Mouse (Mus musculus) retina, embryonic 14.5 days (tissue): Measurements from ENCODE around the gene Zfp638.
A peak's percentile ranks its signal among the peaks of the same experiment; 100 is the strongest.
"Not testable (repeated sequence)": the region's sequence is repeated elsewhere in the genome, so short reads cannot be mapped to it uniquely, and the experiment has no call there.

Experiments
- DNase-seq: peaks from one replicate; pipeline ENCODE4 v3.0.0-alpha.2; 2015; ENCODE audit warnings: low spot score

The Zfp638 gene

DNA sequence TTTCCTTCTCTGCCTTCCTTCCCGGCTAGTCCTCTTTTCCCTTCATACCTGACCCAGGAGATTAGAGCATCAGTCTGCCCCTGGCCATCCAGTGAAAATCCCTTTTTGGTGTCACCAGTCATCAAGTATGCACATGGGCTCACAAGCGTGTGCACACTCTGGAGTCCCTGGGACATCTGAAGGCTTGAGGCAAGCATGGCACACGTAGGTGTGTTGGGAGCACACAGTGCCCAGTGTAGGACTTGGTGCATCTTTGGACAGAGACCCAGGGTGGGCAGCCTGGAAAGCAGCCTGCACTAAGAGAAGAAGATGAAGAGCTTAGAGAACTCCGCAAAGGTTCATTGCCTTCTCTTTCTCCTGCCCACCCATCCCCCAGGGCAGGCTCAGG is 143.0 kb downstream of the Zfp638 start:
- no peak for DNase-seq

DNA sequence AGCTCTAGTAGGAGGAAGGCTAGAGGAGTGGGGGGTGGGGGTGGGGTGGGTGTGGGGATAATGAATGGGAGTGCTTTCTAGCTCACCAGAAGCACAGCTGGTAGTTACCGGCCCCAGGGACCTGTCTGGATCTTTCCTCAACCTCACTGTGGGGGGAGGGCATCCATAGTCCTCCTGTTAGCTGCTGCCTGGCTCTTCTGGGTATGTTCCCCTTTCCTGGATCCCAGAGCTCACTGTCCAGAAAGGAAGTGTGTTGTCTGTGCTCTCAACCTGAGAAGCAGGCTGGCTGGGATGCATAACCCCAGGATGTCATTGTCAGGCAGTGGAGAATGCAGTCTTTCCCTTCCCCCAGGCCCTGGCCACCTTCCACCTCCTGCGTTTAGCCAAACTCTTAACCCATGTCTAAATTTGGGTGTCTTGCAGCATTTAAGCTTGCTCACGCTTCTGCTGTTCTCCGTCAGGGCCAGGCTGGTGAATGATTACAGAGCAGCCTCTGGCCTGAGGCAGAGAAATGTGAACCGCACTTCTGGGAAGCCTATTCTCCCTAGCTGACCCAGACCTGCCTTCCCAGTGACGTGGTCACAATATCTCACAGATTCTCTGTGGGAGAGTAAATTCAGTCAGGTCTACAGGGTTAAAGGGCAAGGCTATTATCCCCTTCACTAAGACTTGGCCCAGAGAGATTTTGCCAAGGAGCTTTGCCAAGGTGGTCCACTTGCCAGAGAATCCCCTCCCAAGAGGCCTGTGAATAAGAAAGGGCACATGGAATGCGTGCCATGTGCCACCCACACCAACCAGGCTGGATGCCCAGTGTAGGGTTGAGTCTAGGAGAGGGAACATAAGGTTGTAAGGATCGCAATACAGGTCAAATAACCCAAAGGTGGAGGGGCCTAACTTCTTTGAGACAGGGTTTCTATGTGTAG is 143.7 kb downstream of the Zfp638 start:
- peak; percentile 35 for DNase-seq

DNA sequence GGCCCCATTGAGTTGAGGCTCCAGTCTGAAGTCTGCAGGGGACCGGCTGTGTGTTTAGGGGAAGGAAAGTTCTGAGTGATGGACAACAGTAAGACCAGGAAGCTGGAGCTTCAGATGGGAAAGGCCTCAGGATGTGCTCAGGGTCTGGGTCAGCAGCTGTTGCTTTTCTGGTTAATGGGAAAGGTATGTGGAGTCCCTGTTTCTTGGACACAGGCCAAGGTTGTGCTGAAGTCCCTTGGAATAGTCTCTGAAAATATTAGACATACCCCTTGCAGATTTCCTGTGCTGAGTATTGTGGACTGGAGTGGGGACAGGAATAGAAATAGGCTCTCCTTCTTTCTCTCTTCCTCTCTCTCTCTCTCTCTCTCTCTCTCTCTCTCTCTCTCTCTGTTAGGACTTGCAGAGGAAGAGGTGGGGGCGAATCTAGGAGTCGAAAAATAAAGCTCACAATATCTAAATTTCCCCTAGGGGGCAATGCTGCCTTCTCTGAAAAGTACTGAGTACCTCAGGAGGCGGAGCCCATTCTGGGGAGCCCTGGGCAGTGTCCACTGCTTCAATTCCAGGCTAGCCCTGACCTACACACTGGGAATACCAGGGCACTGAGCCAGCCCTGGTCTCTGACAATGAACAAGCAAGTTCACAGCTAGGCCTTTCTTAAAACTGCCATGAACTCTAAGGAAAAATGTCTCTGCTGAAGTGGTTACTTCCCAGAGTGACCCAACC is 148.2 kb downstream of the Zfp638 start:
- peak; percentile 25 for DNase-seq

DNA sequence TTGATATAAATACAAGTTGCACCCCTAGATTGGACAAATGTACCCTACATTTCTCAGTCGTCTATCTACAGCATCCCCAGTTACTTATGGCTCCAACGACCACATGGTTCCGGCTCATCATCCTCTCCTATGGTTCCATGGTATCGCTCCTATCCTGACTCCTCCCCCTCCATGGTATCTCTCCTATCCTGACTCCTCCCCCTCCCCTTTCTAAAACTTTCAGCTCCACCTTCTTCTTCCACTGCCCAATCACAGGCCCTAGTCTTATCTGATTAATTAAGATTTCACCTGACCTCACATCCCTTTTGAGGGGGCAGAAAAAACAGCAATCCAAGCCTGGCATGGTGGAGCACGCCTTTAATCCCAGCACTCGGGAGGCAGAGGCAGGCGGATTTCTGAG is 149.9 kb downstream of the Zfp638 start:
- no peak for DNase-seq

DNA sequence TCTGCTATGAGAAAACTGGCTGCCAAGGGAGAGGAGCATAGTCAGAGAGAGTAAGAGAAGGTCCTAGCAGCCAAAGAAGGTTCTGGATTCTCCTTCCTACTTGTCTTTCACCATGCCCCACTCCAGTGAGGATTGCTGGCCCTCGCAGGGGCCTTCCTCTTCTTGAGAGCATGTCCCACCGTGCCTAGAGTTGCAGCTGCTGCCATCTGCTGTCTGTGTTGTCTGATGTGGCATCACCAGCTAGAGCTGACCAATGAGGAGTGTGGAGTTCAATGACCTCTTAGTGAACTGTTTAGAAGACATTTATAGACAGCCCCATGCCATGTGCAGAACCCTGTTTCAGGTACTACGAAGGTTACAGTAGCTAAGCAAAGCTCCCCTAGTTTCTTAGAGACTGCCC is 150.5 kb downstream of the Zfp638 start:
- no peak for DNase-seq

DNA sequence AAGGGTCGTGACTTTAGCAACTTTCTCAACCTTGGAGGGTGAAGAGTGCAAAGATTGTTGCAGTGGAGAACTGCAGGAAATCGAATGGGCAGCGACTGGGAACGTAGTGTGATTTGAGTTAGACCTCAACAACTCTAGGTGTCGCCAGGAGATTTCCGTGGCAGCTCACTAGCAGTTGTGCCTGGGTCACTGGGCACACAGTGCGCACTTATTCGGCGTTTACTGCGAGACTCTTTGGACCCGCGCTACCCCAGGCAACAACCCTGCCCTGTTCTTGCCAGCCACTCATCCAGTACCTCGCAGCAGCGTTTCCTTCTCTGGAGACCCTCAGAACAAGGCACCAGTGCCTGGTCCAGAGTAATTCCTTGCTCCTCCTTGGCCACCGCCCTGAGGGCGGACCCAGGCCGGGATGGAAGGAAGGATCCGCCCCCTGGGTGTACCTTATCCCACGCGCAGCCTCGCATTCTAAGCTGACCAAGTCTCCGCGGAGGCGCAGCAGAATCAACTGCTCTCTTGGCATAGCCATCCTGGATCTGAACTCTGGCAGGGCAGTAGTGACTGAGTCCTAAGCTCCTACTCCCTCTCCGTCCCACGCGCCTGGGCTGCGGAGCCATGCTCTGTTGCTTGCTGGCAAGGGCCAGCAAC is 152.1 kb downstream of the Zfp638 start:
- peak; percentile 47 for DNase-seq

DNA sequence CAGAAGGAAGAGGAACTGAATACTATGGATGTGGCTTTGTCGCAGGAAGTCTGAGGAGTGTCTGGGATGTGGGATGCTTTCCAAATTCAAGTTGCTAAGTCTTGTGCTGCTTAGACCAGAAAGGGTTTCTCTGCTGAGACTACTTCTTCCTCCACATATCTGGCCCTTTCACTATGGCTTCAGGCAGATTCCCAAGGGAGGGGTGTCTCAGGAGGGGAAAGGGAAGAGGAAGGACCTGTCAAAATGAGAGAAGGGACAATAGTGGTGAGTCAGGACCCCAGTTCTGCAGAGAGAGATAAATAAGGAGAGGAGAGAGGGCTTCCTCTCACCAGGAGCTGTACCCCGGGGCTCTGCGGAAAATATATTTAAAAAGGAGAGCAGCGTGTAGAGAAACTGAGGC is 153.1 kb downstream of the Zfp638 start:
- DNase-seq, result no peak

DNA sequence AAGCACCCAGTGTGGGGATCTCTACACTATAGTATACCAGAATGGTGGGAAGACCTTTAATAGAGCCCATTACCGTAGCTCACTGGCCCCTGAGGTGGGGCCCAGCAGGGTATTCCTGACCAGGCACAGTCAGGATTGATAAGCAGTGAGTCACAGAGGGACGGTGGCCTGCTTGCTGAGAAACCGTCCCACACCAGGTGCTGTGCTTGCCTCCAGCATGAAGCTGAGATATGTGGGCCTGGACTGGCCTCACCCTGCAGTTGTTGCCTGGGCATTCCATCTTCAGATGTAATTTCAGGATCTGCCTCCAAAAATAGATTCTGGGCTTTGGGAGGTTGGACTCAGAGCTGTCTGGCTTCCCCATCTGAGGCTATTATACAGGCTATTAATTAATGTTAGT is 155.1 kb downstream of the Zfp638 start:
- no peak for DNase-seq

DNA sequence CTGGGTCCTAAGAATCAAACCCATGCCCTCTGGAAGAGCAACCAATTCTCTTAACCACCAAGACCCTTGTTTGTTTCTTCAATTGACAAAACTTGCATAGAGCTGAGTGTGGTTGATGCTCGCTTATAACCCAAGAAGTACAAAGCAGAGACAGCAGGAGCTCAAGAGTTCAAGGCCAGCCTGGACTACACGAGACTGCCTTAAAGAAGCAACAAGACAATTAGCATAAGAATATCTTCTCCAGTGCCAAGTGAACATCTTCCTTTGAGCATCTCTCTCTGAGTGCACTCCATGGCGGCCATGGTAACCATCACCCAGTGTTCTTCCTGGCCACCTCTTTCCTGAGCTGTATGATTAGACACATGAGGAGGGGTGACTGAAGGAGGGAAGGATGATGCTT is 158.7 kb downstream of the Zfp638 start:
- DNase-seq, result no peak

DNA sequence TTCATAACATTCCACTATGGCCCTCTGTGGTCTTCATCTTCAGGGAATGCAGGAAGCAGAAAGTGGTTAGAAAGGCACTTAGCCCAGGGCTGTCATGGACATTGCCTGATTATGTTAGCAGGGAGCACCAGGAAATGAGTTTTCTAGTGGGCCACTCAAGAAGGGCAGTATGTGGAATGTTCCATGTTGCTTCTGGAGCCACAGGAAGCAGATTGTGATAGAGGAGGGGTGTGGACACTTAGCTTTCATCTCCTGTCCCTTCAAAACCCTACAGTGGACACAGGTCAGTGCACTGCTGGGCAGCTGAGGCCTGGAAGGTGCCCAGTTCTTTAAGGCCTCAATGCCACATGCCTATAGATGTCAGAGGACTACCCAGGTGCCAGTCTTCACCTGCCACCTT is 161.9 kb downstream of the Zfp638 start:
- DNase-seq, result no peak

DNA sequence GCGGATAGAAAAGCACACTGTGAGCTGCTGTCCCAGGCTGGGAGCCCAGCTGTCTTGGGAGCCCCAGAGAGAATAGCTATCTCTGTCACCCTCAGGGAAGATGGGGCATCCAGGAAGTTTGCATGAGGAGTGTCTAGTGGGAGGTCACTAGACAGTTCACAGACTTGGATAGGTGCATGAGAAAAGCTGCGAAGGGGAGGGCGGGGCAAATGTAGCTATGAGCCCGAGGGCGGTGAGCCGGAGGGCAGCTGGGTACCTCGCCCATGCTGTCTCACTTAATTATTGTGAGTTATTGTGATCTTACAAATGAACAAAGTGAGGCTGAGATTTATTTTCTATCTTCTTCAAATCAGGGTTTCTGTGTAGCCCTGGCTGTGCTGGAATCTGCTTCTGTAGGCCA is 162.9 kb downstream of the Zfp638 start:
- DNase-seq, result no peak

DNA sequence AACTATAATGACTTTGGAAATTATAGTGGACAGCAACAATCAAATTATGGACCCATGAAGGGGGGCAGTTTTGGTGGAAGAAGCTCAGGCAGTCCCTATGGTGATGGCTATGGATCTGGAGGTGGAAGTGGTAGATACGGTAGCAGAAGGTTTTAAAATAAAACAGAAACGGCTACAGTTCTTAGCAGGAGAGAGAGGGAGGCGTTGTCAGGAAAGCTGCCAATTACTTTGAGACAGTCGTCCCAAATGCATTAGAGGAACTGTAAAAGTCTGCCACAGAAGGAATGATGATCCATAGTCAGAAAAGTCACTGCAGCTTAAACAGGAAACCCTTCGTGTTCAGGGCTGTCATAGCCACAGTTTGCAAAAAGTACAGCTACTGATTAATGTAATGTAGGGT is 165.6 kb downstream of the Zfp638 start:
- DNase-seq, result not testable (repeated sequence)
